Mouse (Mus musculus) stomach, postnatal 0 days (tissue): ENCODE measurements at regions not wholly inside any gene's neighbourhood (a gene's known extent, or its start where the extent isn't known, plus 50 kb on each side); places are given as distances from the start of the nearest gene placed in this dataset.

Experiments used
- ATAC-seq: fragments of 200-750 bp; cut with Nextera tagmentation; 2 replicates; pipeline ENCODE4 v1.8.0; 2017; ENCODE audit not compliant: low FRiP score, low TSS enrichment
- DNase-seq: peaks from one replicate; pipeline ENCODE4 v3.0.0-alpha.2; 2016; ENCODE audit warnings: low spot score
- H3K27ac ChIP-seq: fragments of 300-500 bp; sonication (generic); replicated peaks from 2 replicates; pipeline ENCODE4 v1.5.1; 2014; ENCODE audit warnings: mild to moderate bottlenecking, control low read depth
- H3K27me3 ChIP-seq: fragments of 300-500 bp; sonication (generic); 2 replicates; pipeline ENCODE4 v1.6.1; 2014; ENCODE audit warnings: low read length; ENCODE audit not compliant: control insufficient read depth, insufficient read depth
- H3K36me3 ChIP-seq: fragments of 300-500 bp; sonication (generic); 2 replicates; pipeline ENCODE4 v1.6.1; 2014; ENCODE audit warnings: low read length, mixed read lengths; ENCODE audit not compliant: control insufficient read depth, insufficient read depth
- H3K4me1 ChIP-seq: fragments of 300-500 bp; sonication (generic); replicated peaks from 2 replicates; pipeline ENCODE4 v1.6.1; 2014; ENCODE audit warnings: antibody characterized with exemption; ENCODE audit not compliant: control insufficient read depth, insufficient read depth
- H3K4me2 ChIP-seq: fragments of 300-500 bp; sonication (generic); replicated peaks from 2 replicates; pipeline ENCODE4 v1.6.1; 2014; ENCODE audit warnings: low read depth, mild to moderate bottlenecking, control low read depth, moderate library complexity
- H3K4me3 ChIP-seq: fragments of 300-500 bp; sonication (generic); 2 replicates; pipeline ENCODE4 v1.5.1; 2014; ENCODE audit warnings: low read depth, low read length, control low read depth
- H3K9ac ChIP-seq: fragments of 300-500 bp; sonication (generic); 2 replicates; pipeline ENCODE4 v1.6.1; 2014; ENCODE audit warnings: mild to moderate bottlenecking, low read length, control low read depth, mixed read lengths
- H3K9me3 ChIP-seq: fragments of 300-500 bp; sonication (generic); 2 replicates; pipeline ENCODE4 v1.6.1; 2016; ENCODE audit warnings: low read length; ENCODE audit not compliant: control insufficient read depth
- CTCF ChIP-seq: IDR thresholded peaks from 2 replicates; pipeline ENCODE4 v1.5.1; 2016; ENCODE audit warnings: antibody characterized with exemption, low read depth, mild to moderate bottlenecking, moderate library complexity
- EP300 ChIP-seq: optimal IDR thresholded peaks from 2 replicates; pipeline ENCODE3; 2016; ENCODE audit warnings: antibody characterized with exemption
- WGBS: fragments of 180-500 bp; shearing (Covaris S2); extraction: QIAGEN DNeasy Blood & Tissue Kit; methylation state at CpG from one replicate; pipeline ENCODE4 v1.1.7; 2014; 5-methylcytosine and 5-hydroxymethylcytosine counted together

DNA sequence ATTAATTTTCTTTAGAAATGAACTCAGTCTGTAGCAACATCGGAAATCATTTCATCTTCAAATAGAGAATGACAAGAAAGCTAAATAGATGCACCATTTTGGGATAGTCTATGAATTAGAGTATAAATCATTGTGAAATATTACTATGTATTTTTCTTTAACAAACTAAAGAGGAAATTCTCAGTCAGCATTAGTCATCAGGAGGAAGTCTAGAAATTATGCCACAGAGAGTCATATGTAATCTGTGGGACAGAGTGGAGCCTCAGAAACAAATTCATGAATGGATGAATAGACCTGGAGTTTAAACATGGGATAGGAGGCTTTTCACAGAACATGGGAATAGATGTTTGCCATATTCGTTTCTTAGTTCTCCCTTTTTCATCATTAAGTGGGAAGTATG lies 1459.4 kb upstream of the A1bg start:
- DNase-seq = no peak
- WGBS = 60% methylated on average over 2 of the region's 2 CpGs

DNA sequence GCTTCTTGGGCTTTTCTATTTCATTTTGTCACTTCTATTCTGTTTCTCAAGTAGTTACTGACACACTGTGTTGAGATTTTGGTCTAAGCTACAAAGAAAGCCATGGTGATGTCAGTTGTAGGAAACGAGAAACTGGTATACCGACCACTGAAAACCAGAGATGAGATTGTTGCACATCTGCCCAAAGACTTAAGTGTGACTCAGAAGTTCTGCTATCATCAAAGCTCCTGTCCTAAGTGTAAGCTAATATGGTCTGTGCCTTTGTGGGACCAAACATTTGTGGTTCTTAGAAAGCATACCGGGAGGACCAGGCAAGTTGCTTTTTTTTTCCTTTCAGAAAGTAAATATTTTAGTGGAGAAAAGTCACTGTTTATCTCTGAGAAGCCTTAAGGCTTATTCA lies 1451.8 kb upstream of the A1bg start:
- TF ChIP-seq CTCF (no peak), EP300 (no peak)

More for the DNA sequence above, 1459.4 kb upstream of the A1bg start:
- H3K36me3 ChIP-seq = no peaks in the 10 kb centered on the region
- no peak overlapping the region for H3K27ac ChIP-seq
- H3K9me3 ChIP-seq = no peaks in the 10 kb centered on the region
- H3K27me3 ChIP-seq = no peaks in the 10 kb centered on the region
- no peak overlapping the region for H3K9ac ChIP-seq
- H3K4me3 ChIP-seq = no peak overlapping the region
- no peaks in the 10 kb centered on the region for H3K4me1 ChIP-seq
- no peak for ATAC-seq
- TF ChIP-seq EP300 (no peak), CTCF (no peak)
- H3K4me2 ChIP-seq = no peak overlapping the region

DNA sequence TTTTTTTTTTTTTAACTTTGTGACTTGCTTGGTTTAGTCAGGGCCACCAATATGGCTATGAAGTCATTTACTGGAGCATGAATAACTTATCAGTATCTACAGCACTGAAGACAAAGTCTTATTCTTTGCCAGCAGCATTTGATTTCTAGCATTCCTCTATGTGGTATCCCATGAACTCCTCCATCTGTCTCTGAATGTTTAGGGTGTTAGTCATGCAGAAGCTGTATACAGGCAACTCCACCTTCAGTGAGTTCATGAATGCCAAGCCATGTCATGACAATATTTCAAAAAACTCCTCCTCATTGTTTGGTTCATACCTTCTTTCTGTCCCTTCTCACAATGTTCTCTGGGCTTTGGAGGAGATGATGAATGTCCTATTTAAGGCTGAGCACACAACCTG lies 1438.4 kb upstream of the A1bg start:
- no peak for TF ChIP-seq EP300
- TF ChIP-seq CTCF = no peak
- Histone ChIP-seq H3K36me3 (no peaks in the 10 kb centered on the region), H3K9ac (no peak overlapping the region), H3K4me1 (no peaks in the 10 kb centered on the region), H3K27me3 (no peaks in the 10 kb centered on the region), H3K4me3 (no peak overlapping the region), H3K27ac (no peak overlapping the region), H3K9me3 (no peaks in the 10 kb centered on the region), H3K4me2 (no peak overlapping the region)
- DNase-seq = no peak
- ATAC-seq = no peak

More for the DNA sequence above, 1451.8 kb upstream of the A1bg start:
- H3K9me3 ChIP-seq = no peaks in the 10 kb centered on the region
- H3K4me1 ChIP-seq = no peaks in the 10 kb centered on the region
- DNase-seq (no peak), ATAC-seq (no peak)
- no peak overlapping the region for H3K4me2 ChIP-seq
- H3K9ac ChIP-seq = no peak overlapping the region
- 51% methylated on average over 3 of the region's 3 CpGs for WGBS
- H3K27ac ChIP-seq = no peak overlapping the region
- no peaks in the 10 kb centered on the region for H3K27me3 ChIP-seq
- no peak overlapping the region for H3K4me3 ChIP-seq
- H3K36me3 ChIP-seq = no peaks in the 10 kb centered on the region

DNA sequence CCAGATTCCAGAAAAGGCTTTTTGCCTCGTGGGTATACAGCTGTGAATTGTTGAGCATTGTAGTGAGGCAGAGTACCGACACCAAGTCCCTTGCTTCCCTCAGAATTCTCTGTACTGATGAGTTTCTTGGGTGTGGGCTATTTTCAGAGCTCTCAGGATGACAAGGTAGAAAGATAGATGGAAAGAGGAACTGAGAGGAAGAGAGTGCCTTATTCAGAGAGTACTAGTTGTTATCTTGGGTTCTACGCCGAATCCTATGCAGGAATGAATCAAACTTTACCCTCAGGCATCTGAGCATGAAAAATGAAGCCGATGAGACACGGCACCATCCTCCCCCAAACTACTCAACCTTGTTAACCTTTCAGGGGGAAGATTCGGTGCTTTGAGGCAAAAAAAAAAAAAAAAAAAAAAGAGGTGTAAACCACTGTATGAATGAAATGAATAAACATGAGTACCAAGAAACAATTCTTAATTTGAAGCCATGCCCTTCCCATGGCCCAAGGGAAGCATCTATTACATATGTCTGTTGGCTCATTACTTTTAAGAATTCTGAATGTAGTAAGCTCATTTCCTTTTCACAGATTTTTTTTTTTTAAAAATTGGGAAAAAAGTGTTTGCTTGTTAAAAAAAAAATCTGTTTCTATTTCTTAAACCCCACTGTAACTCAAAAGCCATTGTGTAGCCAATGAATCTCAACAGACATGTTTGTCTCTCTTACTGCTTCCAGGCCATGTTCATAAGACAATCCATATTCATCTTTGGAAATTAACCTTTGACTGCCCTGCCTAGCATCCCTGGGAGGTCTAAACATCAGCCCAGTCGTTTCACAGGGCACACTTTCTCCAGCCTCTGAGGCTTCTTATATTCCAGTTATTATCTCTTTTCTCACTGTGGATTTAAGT lies 1435.8 kb upstream of the A1bg start:
- TF ChIP-seq EP300 (no peak), CTCF (no peak)
- H3K36me3 ChIP-seq = no peaks in the 10 kb centered on the region
- no peak overlapping the region for H3K4me3 ChIP-seq
- H3K27ac ChIP-seq = no peak overlapping the region
- H3K4me2 ChIP-seq = no peak overlapping the region
- WGBS = 73% methylated on average over 8 of the region's 8 CpGs
- DNase-seq (no peak), ATAC-seq (no peak)
- H3K9me3 ChIP-seq = no peaks in the 10 kb centered on the region
- no peak overlapping the region for H3K9ac ChIP-seq
- H3K4me1 ChIP-seq = no peaks in the 10 kb centered on the region
- no peaks in the 10 kb centered on the region for H3K27me3 ChIP-seq

DNA sequence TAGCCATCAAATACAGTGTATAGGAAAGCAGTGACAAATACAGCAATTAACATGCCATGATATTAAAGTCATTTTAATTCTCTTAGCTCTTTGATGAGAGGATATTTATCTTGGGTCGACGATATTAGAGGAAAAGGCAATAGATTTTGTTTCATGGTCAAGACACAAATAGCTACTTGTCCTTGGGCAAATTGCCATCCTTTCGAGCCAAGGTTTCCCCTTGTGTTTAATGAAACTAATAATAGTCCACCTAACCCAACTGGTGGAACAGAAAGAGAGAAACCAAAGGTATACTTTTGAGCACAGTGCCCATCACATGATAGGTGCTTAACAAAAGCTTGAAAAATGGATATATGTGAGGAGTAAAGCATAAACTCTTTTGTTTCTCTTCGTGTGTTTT lies 1431.0 kb upstream of the A1bg start:
- H3K27ac ChIP-seq = no peak overlapping the region
- WGBS = 63% methylated on average over 4 of the region's 4 CpGs
- no peak overlapping the region for H3K4me2 ChIP-seq
- ATAC-seq = no peak
- H3K36me3 ChIP-seq = no peaks in the 10 kb centered on the region
- H3K4me3 ChIP-seq = no peak overlapping the region
- H3K9me3 ChIP-seq = no peaks in the 10 kb centered on the region
- no peaks in the 10 kb centered on the region for H3K4me1 ChIP-seq
- TF ChIP-seq CTCF (no peak), EP300 (no peak)
- no peaks in the 10 kb centered on the region for H3K27me3 ChIP-seq
- no peak for DNase-seq
- no peak overlapping the region for H3K9ac ChIP-seq

DNA sequence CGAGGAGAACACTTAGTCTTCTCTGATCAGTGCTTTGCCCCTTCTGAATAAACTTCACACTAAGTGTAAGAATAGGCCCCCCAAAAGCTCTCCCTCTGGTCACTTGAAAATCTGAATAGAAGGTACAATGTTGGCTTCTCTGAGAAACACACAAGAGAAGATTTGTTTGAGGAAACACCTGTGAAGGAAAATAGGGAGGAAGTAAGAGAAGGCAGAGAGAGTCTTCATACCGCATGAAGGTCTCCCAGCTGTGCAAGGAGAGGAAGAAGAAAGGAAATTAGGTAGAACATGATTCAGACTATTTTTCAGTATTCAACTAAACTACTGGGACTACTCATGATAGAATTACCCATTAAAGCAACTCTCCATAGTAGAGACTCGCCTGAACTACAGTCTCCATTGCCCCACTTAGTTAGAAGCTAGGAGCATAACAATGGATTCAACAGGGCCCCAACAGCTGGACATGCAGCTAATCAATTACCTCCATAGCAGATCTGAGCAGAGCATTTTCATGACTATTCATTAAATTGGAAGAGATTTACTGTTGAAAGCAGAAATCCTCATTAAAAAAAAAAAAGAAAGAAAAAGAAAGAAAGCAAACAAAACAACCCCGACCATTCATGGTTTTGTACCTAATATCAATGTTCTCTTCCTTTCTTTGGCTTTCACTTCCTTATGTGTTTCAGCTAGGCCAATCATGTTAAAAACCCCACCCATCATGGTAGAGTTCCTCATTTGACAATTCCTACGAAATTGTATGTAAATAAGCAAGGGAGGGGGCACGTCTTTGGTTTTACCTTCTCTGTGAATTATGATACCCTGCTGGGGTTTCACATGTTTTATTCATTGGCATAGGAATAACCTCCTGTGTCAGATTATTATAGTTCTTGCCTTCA lies 1428.3 kb upstream of the A1bg start:
- Histone ChIP-seq H3K4me1 (no peaks in the 10 kb centered on the region), H3K27ac (no peak overlapping the region), H3K9ac (no peak overlapping the region), H3K4me2 (no peak overlapping the region), H3K4me3 (no peak overlapping the region), H3K27me3 (no peaks in the 10 kb centered on the region), H3K36me3 (no peaks in the 10 kb centered on the region), H3K9me3 (no peaks in the 10 kb centered on the region)
- ATAC-seq = no peak
- no peak for DNase-seq
- TF ChIP-seq EP300 (no peak), CTCF (no peak)
- 80% methylated on average over 6 of the region's 6 CpGs for WGBS
